Mouse (Mus musculus) embryonic facial prominence, embryonic 11.5 days (tissue): ENCODE data around the gene Rab11a. TPM values are rescaled to one million over a fixed set of nuclear protein-coding genes. Genes with fewer than 3 reads are reported as not detected.

ENCODE experiments used
- ATAC-seq: fragments of 200-750 bp; cut with Nextera tagmentation; replicated peaks from 2 replicates; pipeline ENCODE4 v1.8.0; 2017; ENCODE audit warnings: low read depth; ENCODE audit not compliant: insufficient number of reproducible peaks, low FRiP score, low TSS enrichment
- DNase-seq: peaks from one replicate; pipeline ENCODE4 v3.0.0-alpha.2; 2015; ENCODE audit warnings: low spot score
- H3K27ac ChIP-seq: fragments of 300-500 bp; sonication (generic); replicated peaks from 2 replicates; pipeline ENCODE4 v1.5.1; 2014; ENCODE audit warnings: mild to moderate bottlenecking, low read depth, low read length, control low read depth
- H3K27me3 ChIP-seq: fragments of 300-500 bp; sonication (generic); 2 replicates; pipeline ENCODE4 v1.6.1; 2014; ENCODE audit warnings: mild to moderate bottlenecking, low read length, moderate library complexity, mixed read lengths; ENCODE audit not compliant: control insufficient read depth, insufficient read depth
- H3K36me3 ChIP-seq: fragments of 300-500 bp; sonication (generic); replicated peaks from 2 replicates; pipeline ENCODE4 v1.6.1; 2014; ENCODE audit warnings: low read depth, mild to moderate bottlenecking, low read length, moderate library complexity, mixed read lengths; ENCODE audit not compliant: control insufficient read depth, insufficient read depth
- H3K4me1 ChIP-seq: fragments of 300-500 bp; sonication (generic); 2 replicates; pipeline ENCODE4 v1.6.1; 2014; ENCODE audit warnings: low read length, mixed read lengths; ENCODE audit not compliant: control insufficient read depth, insufficient read depth
- H3K4me2 ChIP-seq: fragments of 300-500 bp; sonication (generic); 2 replicates; pipeline ENCODE4 v1.6.1; 2014; ENCODE audit warnings: low read depth, mild to moderate bottlenecking, control low read depth, low read length, moderate library complexity
- H3K4me3 ChIP-seq: fragments of 300-500 bp; sonication (generic); 2 replicates; pipeline ENCODE4 v1.5.1; 2014; ENCODE audit warnings: low read depth, low read length, control low read depth
- H3K9ac ChIP-seq: fragments of 300-500 bp; sonication (generic); replicated peaks from 2 replicates; pipeline ENCODE4 v1.6.1; 2014; ENCODE audit warnings: mild to moderate bottlenecking, control low read depth, low read length
- H3K9me3 ChIP-seq: fragments of 300-500 bp; sonication (generic); replicated peaks from 2 replicates; pipeline ENCODE4 v1.6.1; 2016; ENCODE audit warnings: mild to moderate bottlenecking, low read length, inconsistent platforms, mixed read lengths; ENCODE audit not compliant: control insufficient read depth
- WGBS: fragments of 180-500 bp; shearing (Covaris S2); extraction: QIAGEN DNeasy Blood & Tissue Kit; methylation state at CpG from one replicate; pipeline ENCODE4 v1.1.7; 2014; 5-methylcytosine and 5-hydroxymethylcytosine counted together
- polyA plus RNA-seq: library from polyadenylated mRNA; unstranded; fragments of >200 nt; fragmentation: Nextera tagmentation; extraction: Ambion mirVana; gene quantifications from 2 replicates; pipeline ENCODE4 v1.2.1, GENCODE M21; 2014

Rab11a gene
- polyA plus RNA-seq, 1 experiment from 2014 or later = 286 TPM

DNA sequence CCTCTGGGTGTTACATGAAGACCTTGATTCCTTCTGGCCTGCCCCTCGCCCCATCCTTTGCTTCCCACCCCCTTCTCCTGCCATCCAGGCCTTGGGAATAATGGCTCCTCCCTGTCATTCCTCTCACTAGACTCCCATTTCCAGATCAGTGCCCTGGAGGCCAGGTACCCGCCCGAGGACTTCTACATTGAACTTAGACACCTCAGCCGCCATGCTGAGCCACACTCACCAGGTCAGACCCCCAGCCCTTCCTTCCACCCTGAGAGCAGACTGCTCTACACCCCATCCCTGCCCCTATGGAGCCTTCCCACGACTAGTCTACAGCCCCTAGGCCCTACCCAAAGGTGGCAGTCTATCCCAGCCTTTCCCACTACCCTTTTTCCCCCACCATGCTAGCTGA lies 39.9 kb downstream of the Rab11a start:
- no peak overlapping the region for H3K4me2 ChIP-seq
- H3K4me1 ChIP-seq = no peaks in the 10 kb centered on the region
- H3K9me3 ChIP-seq = no peaks in the 10 kb centered on the region
- no peak overlapping the region for H3K4me3 ChIP-seq
- ATAC-seq (no peak), DNase-seq (no peak)
- no peaks in the 10 kb centered on the region for H3K27me3 ChIP-seq
- H3K9ac ChIP-seq = no peak overlapping the region
- WGBS = 77% methylated on average over 5 of the region's 5 CpGs
- H3K36me3 ChIP-seq = no peaks in the 10 kb centered on the region
- H3K27ac ChIP-seq = no peak overlapping the region

DNA sequence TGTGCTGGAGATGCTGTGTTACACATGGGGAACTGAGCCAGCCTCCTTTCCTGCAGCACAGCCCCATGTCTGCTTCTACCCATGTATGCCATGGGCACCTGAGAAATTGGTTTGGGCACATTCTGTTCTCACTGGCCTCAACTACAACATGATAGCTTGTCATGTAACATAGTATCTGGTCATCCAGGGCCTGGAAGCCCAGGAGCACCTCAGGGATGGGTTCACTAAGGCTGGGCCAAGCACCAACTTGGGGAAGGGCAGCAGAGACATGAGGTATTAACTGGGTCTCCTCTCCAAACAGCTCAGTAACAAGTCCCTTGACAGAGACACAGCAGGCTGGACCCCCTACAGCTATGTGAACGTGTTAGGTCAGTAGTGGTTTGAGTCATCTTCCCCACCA lies 40.6 kb downstream of the Rab11a start:
- H3K4me2 ChIP-seq = no peak overlapping the region
- H3K9ac ChIP-seq = no peak overlapping the region
- no peak overlapping the region for H3K27ac ChIP-seq
- no peaks in the 10 kb centered on the region for H3K27me3 ChIP-seq
- WGBS = 47% methylated on average over 1 of the region's 1 CpGs
- no peaks in the 10 kb centered on the region for H3K9me3 ChIP-seq
- DNase-seq = no peak
- no peaks in the 10 kb centered on the region for H3K36me3 ChIP-seq
- no peaks in the 10 kb centered on the region for H3K4me1 ChIP-seq
- H3K4me3 ChIP-seq = no peak overlapping the region
- ATAC-seq = no peak

DNA sequence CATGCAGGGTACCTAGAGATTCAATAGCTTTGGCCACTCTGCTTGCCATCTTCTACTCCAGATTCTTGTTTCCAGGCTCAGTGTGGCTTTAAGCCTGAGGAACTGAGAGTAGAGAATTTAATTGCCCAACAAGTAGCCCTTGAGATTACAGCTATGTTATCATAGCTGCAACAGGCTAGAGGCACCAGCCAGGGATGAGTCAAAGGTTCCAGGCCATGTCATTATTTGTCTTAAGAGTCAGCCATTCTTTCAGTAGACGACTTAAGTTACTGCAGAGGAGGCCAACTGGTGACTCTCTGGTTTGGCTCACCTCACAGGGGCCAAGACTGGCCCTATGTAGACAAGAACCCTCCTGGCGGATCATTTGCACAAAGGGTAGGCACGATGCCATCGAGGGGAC lies 41.2 kb downstream of the Rab11a start:
- no peak overlapping the region for H3K4me3 ChIP-seq
- H3K36me3 ChIP-seq = no peaks in the 10 kb centered on the region
- H3K27me3 ChIP-seq = no peaks in the 10 kb centered on the region
- no peak for DNase-seq
- H3K4me2 ChIP-seq = no peak overlapping the region
- no peak overlapping the region for H3K27ac ChIP-seq
- ATAC-seq = no peak
- H3K4me1 ChIP-seq = no peaks in the 10 kb centered on the region
- no peak overlapping the region for H3K9ac ChIP-seq
- WGBS = 92% methylated on average over 4 of the region's 4 CpGs
- no peaks in the 10 kb centered on the region for H3K9me3 ChIP-seq

DNA sequence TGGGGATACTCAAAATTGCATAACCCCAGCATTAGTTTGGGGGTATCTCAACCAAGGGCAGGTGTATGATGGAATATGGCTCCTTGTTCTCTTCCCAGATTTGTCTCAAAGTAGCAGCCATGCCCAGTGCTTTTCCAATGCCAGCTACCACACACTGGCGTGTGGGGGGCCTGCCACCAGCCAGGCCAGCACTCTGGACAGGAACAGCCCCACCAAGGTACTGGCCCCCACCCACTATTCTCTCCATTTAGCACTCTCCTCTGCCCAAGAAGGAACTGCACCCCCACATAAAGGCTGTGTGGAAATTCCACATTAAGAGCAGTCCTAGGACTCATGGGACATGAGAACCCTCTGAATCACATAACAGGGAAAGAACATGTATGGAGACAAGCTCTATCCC lies 42.3 kb downstream of the Rab11a start:
- Histone ChIP-seq H3K27ac (no peak overlapping the region), H3K9ac (no peak overlapping the region), H3K9me3 (no peaks in the 10 kb centered on the region), H3K27me3 (no peaks in the 10 kb centered on the region), H3K4me2 (no peak overlapping the region), H3K36me3 (no peaks in the 10 kb centered on the region), H3K4me3 (no peak overlapping the region), H3K4me1 (no peaks in the 10 kb centered on the region)
- 72% methylated on average over 1 of the region's 1 CpGs for WGBS
- DNase-seq (no peak), ATAC-seq (no peak)

GRCm38 (mm10) chr9:64693094-64693493 lies 44.5 kb downstream of the Rab11a start:
- no peak overlapping the region for H3K4me3 ChIP-seq
- no peaks in the 10 kb centered on the region for H3K9me3 ChIP-seq
- 80% methylated on average over 2 of the region's 2 CpGs for WGBS
- no peaks in the 10 kb centered on the region for H3K36me3 ChIP-seq
- H3K4me2 ChIP-seq = no peak overlapping the region
- H3K27me3 ChIP-seq = no peaks in the 10 kb centered on the region
- H3K9ac ChIP-seq = no peak overlapping the region
- ATAC-seq (no peak), DNase-seq (no peak)
- no peak overlapping the region for H3K27ac ChIP-seq
- no peaks in the 10 kb centered on the region for H3K4me1 ChIP-seq

GRCm38 (mm10) chr9:64691176-64691575 lies 46.4 kb downstream of the Rab11a start:
- Histone ChIP-seq H3K27me3 (no peaks in the 10 kb centered on the region), H3K4me3 (no peak overlapping the region), H3K9ac (no peak overlapping the region), H3K4me2 (no peak overlapping the region), H3K27ac (no peak overlapping the region), H3K4me1 (no peaks in the 10 kb centered on the region), H3K9me3 (no peaks in the 10 kb centered on the region), H3K36me3 (no peaks in the 10 kb centered on the region)
- WGBS = 1% methylated on average over 7 of the region's 7 CpGs
- DNase-seq (peak; percentile 73), ATAC-seq (peak; percentile 72; the same call in 1 of the 2 replicates)

DNA sequence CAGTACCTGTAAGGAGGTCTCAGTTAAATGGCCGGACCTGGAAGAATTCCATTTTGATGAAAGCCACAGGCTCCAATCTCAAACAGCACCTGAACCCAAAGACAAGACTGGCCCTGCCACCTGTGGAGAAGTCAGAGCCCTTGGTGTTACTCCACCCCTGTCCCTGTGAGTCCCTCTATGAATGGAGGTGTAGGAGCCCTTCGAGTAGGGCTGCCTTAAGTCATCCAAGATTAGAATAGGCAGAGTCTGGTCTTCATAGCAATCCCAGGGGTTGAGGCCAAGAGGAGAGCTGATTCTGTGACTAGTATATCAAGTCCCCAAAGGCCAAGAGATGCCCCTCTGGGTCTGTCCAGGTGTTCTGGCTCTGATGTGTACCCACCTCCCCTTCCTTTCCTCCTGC lies 46.8 kb downstream of the Rab11a start:
- Histone ChIP-seq H3K36me3 (no peaks in the 10 kb centered on the region), H3K27me3 (no peaks in the 10 kb centered on the region), H3K4me1 (no peaks in the 10 kb centered on the region), H3K4me3 (no peak overlapping the region), H3K9me3 (no peaks in the 10 kb centered on the region), H3K9ac (no peak overlapping the region), H3K27ac (no peak overlapping the region), H3K4me2 (no peak overlapping the region)
- no peak for DNase-seq
- WGBS = 88% methylated on average over 2 of the region's 2 CpGs
- no peak for ATAC-seq

GRCm38 (mm10) chr9:64688015-64688394 lies 49.6 kb downstream of the Rab11a start:
- ATAC-seq (no peak), DNase-seq (no peak)
- H3K27ac ChIP-seq = no peak overlapping the region
- WGBS = 73% methylated on average over 1 of the region's 1 CpGs
- no peak overlapping the region for H3K9ac ChIP-seq
- H3K36me3 ChIP-seq = no peaks in the 10 kb centered on the region
- H3K4me1 ChIP-seq = no peaks in the 10 kb centered on the region
- H3K4me3 ChIP-seq = no peak overlapping the region
- H3K27me3 ChIP-seq = no peaks in the 10 kb centered on the region
- no peak overlapping the region for H3K4me2 ChIP-seq
- H3K9me3 ChIP-seq = no peaks in the 10 kb centered on the region
